Mouse (Mus musculus): Measurements from ENCODE around the gene Nudc. TPM values are rescaled to one million over a fixed set of nuclear protein-coding genes. Genes with fewer than 3 reads are reported as not detected.
A peak's percentile ranks its signal among the peaks of the same experiment; 100 is the strongest.

Nudc gene
- 256 and 272 TPM in 2 replicates for polyA plus RNA-seq (2015; fragmentation: Nextera tagmentation; extraction: Ambion mirVana)

- under 1% methylated on average over 58 of the region's 77 CpGs for WGBS
- no peaks in the 10 kb centered on the region for H3K9me3 ChIP-seq
- peaks cover 21% of the 10 kb centered on the region for H3K4me1 ChIP-seq (replicated peaks)
- peaks cover 19% of the 10 kb centered on the region for H3K36me3 ChIP-seq
- 0 out of 2 replicates have a peak, but pooled peaks cover 5% of the 10 kb centered on the region for H3K27me3 ChIP-seq
- ATAC-seq = peak; percentile 99
- peak within 1 kb of the TSS; percentile 91 for H3K9ac ChIP-seq (replicated peaks)
- H3K4me2 ChIP-seq (replicated peaks) = peak within 1 kb of the TSS; percentile 82
- peak within 1 kb of the TSS; percentile 87 for H3K4me3 ChIP-seq (replicated peaks)
- peak within 1 kb of the TSS; percentile 72 for H3K27ac ChIP-seq
Observed at GRCm38 (mm10) chr4:133545272-133546231, at the start of gene Nudc. Nudc (minus strand) TSS chr4:133545996.

DNA sequence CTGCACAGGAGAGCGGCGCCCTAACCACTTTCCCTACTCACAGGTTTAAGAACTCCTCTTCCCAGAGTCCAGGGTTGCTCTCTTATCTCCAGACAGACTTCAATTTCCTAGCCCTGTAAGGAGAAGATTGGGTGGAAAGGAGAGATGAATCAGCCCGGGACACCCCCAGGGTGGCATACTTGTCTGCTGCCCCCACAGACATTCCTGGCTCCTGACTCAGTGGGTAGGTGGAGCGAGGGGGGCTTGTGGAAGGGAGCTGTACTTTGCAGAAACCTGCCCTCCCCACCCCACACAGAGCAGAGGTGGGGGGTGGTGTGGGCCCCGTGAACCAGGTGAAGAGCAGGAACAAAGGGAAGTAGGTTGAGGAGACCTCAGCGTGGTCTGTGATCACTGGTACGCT lies 49.7 kb upstream of the Nudc start:
- no peak overlapping the region for H3K9ac ChIP-seq (replicated peaks)
- peaks cover 19% of the 10 kb centered on the region for H3K36me3 ChIP-seq
- WGBS = 75% methylated on average over 7 of the region's 7 CpGs
- H3K4me3 ChIP-seq (replicated peaks) = no peak overlapping the region
- peaks cover 34% of the 10 kb centered on the region for H3K27me3 ChIP-seq
- peaks cover 13% of the 10 kb centered on the region for H3K4me1 ChIP-seq (replicated peaks)
- no peak overlapping the region for H3K27ac ChIP-seq
- no peak for ATAC-seq
- no peak overlapping the region for H3K4me2 ChIP-seq (replicated peaks)
- H3K9me3 ChIP-seq = no peaks in the 10 kb centered on the region

DNA sequence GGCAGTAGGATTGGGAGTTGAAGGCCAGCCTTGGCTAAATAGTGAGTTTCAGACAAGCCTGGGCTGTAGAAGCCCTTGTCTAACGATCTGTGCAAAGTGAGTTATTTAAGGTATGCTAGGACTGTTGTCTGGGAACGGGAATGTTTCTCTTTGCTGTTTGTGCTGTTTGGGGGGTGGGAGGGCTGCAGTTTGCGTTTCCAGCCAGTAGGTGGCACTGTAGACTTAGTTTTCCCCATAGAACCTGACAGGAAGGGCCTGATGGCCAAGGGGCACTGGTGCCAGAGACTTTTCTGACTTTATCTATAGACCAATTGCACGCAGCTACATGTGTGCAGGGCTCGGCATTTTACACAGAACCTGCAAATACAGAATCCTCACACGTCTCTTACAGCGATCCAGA lies 46.8 kb upstream of the Nudc start:
- Histone ChIP-seq H3K4me1 (replicated peaks) (no peaks in the 10 kb centered on the region), H3K9ac (replicated peaks) (no peak overlapping the region), H3K27ac (no peak overlapping the region), H3K36me3 (peaks cover 49% of the 10 kb centered on the region), H3K27me3 (0 out of 2 replicates have a peak, but pooled peaks cover 5% of the 10 kb centered on the region), H3K9me3 (no peaks in the 10 kb centered on the region), H3K4me2 (replicated peaks) (no peak overlapping the region), H3K4me3 (replicated peaks) (no peak overlapping the region)
- peak; percentile 17; the same call in 1 of the 2 replicates for ATAC-seq
- 32% methylated on average over 7 of the region's 7 CpGs for WGBS

GRCm38 (mm10) chr4:133584059-133584951 lies 38.5 kb upstream of the Nudc start, which contains the start of gene Gpn2:
Gpn2 (plus strand) TSS chr4:133584362.
- Histone ChIP-seq H3K4me3 (replicated peaks) (peak within 1 kb of the TSS; percentile 99), H3K36me3 (peaks cover 73% of the 10 kb centered on the region), H3K9me3 (no peaks in the 10 kb centered on the region), H3K27me3 (no peaks in the 10 kb centered on the region), H3K27ac (peak within 1 kb of the TSS; percentile 85), H3K4me2 (replicated peaks) (peak within 1 kb of the TSS; percentile 100), H3K4me1 (replicated peaks) (peaks cover 21% of the 10 kb centered on the region), H3K9ac (replicated peaks) (peak within 1 kb of the TSS; percentile 86)
- WGBS = 2% methylated on average over 65 of the region's 65 CpGs
- peak; percentile 94 for ATAC-seq

- Histone ChIP-seq H3K4me3 (replicated peaks) (peak overlapping the region; percentile 99), H3K27ac (peak overlapping the region; percentile 85), H3K9ac (replicated peaks) (peak overlapping the region; percentile 86), H3K4me1 (replicated peaks) (peaks cover 21% of the 10 kb centered on the region), H3K27me3 (no peaks in the 10 kb centered on the region), H3K4me2 (replicated peaks) (peak overlapping the region; percentile 100), H3K9me3 (no peaks in the 10 kb centered on the region), H3K36me3 (peaks cover 73% of the 10 kb centered on the region)
- 64% methylated on average over 6 of the region's 6 CpGs for WGBS
- peak; percentile 47; the same call in 1 of the 2 replicates for ATAC-seq
Observed at GRCm38 (mm10) chr4:133583690-133584058, 37.9 kb upstream of the Nudc start.

DNA sequence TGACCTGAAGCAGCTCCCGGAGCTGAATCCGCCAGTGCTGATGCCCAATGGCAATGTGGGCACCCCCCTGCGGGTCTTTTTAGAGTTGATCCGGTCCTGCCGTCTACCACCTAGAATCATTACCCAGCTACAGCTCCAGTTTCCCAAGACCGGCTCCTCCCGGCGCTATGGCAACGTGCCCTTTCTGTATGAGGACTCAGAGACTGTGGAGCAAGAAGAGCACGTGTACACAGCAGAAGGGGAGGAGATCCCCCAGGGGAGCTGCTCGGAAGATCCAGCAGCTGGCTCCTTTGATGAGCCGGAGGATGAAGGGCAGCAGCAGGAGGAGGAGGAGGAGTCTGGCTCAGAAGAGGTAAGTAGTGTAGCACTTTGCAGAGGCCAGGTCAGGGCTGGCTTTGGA lies 32.2 kb upstream of the Nudc start:
- H3K4me2 ChIP-seq (replicated peaks) = no peak overlapping the region
- H3K36me3 ChIP-seq = peaks cover 51% of the 10 kb centered on the region
- H3K27me3 ChIP-seq = no peaks in the 10 kb centered on the region
- H3K27ac ChIP-seq = no peak overlapping the region
- H3K4me1 ChIP-seq (replicated peaks) = peaks cover 16% of the 10 kb centered on the region
- H3K9ac ChIP-seq (replicated peaks) = no peak overlapping the region
- no peak overlapping the region for H3K4me3 ChIP-seq (replicated peaks)
- 73% methylated on average over 12 of the region's 12 CpGs for WGBS
- H3K9me3 ChIP-seq = no peaks in the 10 kb centered on the region
- ATAC-seq = no peak

GRCm38 (mm10) chr4:133574843-133575202 lies 29.0 kb upstream of the Nudc start:
- peak overlapping the region; percentile 97 for H3K4me3 ChIP-seq (replicated peaks)
- H3K9ac ChIP-seq (replicated peaks) = peak overlapping the region; percentile 89
- peak overlapping the region; percentile 67; the same call in 1 of the 2 replicates for H3K27ac ChIP-seq
- H3K36me3 ChIP-seq = peaks cover 22% of the 10 kb centered on the region
- under 1% methylated on average over 41 of the region's 41 CpGs for WGBS
- H3K27me3 ChIP-seq = no peaks in the 10 kb centered on the region
- H3K4me2 ChIP-seq (replicated peaks) = peak overlapping the region; percentile 80
- peaks cover 16% of the 10 kb centered on the region for H3K4me1 ChIP-seq (replicated peaks)
- peak; percentile 72 for ATAC-seq
- no peaks in the 10 kb centered on the region for H3K9me3 ChIP-seq

DNA sequence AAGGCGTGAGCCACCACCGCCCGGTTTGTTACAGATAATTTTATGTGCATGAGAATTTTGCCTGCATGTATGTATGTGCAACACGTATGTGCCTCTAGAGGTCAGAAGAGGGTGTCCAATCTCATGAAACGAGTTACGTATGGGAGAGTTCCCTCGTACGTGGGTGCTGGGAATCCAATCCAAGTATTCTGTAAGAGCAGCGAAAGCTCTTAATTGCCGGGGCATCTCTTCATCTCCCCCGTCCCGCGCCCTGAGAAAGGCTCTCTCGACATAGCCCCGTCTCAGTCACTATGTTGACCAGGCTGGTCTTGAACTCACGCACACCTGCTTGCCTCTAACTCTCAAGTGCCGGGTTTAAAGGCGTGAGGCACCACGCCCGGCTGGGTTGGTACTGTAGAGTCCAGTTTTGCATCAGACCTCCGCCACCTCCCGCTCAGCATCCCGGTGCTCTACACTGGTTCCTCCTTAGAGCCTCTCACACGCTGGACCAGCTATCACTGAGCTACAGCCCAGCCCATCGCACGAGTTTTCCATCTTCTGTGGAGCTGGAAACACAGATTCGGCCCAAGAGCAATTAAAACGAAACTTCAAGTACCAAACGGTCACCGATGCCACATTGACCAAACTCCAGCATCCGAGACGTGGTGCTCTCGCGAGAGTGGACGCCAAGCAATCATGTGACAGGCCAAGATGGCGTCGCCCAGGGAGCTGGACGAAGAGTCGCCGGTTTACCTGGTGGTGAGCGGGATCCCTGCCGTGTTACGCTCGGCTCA lies 28.5 kb upstream of the Nudc start, which contains the start of gene Gpatch3:
Gene Gpatch3, plus strand, starts transcription at position 676 of the 773 bp plus-strand sequence.
- Histone ChIP-seq H3K27ac (peak within 1 kb of the TSS; percentile 86), H3K9ac (replicated peaks) (peak within 1 kb of the TSS; percentile 89), H3K4me3 (replicated peaks) (peak within 1 kb of the TSS; percentile 97), H3K9me3 (no peaks in the 10 kb centered on the region), H3K27me3 (no peaks in the 10 kb centered on the region), H3K36me3 (peaks cover 16% of the 10 kb centered on the region), H3K4me2 (replicated peaks) (peak within 1 kb of the TSS; percentile 80), H3K4me1 (replicated peaks) (peaks cover 16% of the 10 kb centered on the region)
- peak; percentile 92 for ATAC-seq
- WGBS = 6% methylated on average over 44 of the region's 44 CpGs

GRCm38 (mm10) chr4:133570066-133570466 lies 24.3 kb upstream of the Nudc start:
- H3K4me3 ChIP-seq (replicated peaks) = no peak overlapping the region
- peaks cover 7% of the 10 kb centered on the region for H3K4me1 ChIP-seq (replicated peaks)
- H3K27me3 ChIP-seq = no peaks in the 10 kb centered on the region
- no peaks in the 10 kb centered on the region for H3K9me3 ChIP-seq
- WGBS = 65% methylated on average over 10 of the region's 10 CpGs
- no peak overlapping the region for H3K9ac ChIP-seq (replicated peaks)
- H3K27ac ChIP-seq = no peak overlapping the region
- no peaks in the 10 kb centered on the region for H3K36me3 ChIP-seq
- H3K4me2 ChIP-seq (replicated peaks) = no peak overlapping the region
- ATAC-seq = no peak

GRCm38 (mm10) chr4:133569291-133570065 lies 23.7 kb upstream of the Nudc start:
- no peak overlapping the region for H3K9ac ChIP-seq (replicated peaks)
- WGBS = 81% methylated on average over 10 of the region's 10 CpGs
- no peak for ATAC-seq
- H3K4me3 ChIP-seq (replicated peaks) = no peak overlapping the region
- no peak overlapping the region for H3K27ac ChIP-seq
- H3K9me3 ChIP-seq = peaks cover 2% of the 10 kb centered on the region
- H3K36me3 ChIP-seq = no peaks in the 10 kb centered on the region
- no peaks in the 10 kb centered on the region for H3K27me3 ChIP-seq
- H3K4me2 ChIP-seq (replicated peaks) = no peak overlapping the region
- peaks cover 5% of the 10 kb centered on the region; the same call in 1 of the 2 replicates for H3K4me1 ChIP-seq (replicated peaks)
